Mouse (Mus musculus): ENCODE data around the gene Ephx3.
"Not testable (repeated sequence)": the region's sequence is repeated elsewhere in the genome, so short reads cannot be mapped to it uniquely, and the experiment has no call there.

Gene Ephx3

DNA sequence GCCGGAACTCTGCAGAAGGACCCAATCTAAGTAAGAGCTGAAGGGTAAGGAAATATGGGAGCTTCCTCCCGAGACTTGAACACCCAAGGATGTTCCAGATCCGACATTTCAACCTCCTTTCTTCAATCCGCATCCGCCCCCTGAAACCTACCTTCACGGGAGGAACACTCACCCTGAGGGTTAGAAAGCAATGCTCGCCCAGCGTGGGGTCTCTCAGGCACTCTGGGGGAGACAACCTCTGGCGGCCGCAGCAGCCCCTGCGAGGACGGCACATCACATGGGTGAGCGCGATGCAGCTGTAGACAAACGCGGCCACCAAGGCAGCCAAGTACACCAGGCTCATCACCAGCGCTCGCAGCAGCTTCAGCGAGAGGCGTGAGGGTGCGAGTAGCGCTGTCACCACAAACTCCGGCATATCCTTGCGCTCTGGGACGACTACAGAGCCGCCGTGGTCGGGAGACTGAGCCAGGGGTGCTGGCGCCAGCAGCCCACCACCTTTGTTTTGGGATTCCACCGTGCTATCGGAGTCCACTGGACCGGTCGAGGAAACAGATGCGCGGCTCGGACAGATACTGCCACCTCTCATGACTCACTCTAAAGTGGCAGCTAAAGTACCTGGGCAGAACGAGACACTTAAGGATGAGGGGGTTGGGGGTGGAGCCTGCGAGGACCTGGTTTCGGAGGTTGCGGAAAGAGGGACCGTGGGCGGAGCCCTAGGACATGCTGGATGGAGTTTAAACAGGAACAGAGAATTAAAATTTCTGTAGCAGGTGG is at the start of gene Ephx3:
Ephx3 (minus strand) TSS at position 687 of the 774 bp plus-strand sequence.
- in situ Hi-C loops (cut with MboI, MseI), result no loop called here

DNA sequence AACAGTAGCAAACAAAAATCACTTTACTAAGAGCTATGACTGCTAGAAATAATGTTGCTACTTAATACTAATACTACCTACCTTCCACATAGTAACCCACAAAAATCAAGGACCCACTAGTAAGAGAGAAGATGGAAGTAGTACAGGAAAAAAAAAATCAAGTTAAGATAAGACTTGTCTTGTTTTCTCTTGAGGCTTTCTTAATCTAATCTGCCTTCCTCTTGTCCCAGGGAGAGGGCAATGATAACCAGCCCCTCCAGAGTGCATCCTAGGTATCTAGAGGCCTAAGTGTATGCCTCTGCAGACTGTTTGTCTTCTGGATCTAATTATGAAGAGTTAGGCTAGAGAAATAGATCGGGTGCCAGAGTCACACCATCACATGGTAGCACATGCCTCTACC is 49.2 kb upstream of the Ephx3 start:
- in situ Hi-C loops (cut with MboI, MseI), result no loop called here

DNA sequence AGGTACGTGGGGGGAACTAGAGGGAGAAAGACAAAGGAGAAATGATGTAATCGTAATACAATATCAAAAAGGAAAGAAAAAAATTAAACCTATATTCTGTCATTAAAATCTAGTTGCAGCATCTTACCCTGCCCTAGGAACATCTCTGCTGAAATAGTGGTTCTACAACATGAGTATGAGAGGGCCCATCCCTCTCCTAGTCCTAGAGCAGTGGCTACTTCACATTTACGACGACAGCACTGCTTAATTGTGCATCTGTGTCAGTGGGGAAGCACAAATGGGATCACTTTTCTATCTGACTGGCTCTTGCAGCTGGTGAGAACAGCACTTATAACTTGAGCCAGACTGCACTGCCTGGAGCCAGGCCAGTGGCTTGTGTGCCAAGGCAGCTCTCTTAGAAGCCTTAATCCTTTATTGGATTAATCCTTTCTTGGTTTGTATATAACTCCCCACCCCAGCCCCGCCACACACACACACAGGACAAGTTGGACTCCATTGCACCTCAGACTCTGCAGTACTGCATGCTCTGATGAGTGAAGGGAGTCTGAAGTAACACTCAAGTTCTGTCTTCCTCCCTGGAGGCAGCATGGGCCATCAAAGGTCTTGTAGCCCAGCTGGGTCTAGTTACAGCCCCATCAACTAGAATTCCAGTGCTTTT is 46.3 kb upstream of the Ephx3 start:
- in situ Hi-C loops (cut with MboI, MseI), result no loop called here

DNA sequence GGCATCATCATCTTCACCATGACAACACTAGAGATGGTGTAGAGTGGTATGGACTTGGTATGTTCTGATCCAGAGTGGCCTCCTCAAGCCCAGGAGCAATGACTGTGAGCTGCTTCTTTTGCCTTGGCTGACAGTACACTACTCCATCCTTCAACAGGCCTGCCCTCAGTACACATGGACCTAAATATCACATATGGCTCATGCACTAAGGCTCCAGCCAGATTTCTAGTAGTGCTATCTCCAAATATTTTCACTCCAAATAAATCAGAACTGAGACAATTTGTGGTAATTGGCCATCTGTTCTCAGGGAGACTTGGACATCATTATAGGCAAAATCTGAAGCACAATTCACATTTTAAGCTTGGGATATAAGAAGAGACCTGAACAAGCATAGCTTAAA is 43.8 kb upstream of the Ephx3 start:
- in situ Hi-C loops (cut with MboI, MseI), result no loop called here

DNA sequence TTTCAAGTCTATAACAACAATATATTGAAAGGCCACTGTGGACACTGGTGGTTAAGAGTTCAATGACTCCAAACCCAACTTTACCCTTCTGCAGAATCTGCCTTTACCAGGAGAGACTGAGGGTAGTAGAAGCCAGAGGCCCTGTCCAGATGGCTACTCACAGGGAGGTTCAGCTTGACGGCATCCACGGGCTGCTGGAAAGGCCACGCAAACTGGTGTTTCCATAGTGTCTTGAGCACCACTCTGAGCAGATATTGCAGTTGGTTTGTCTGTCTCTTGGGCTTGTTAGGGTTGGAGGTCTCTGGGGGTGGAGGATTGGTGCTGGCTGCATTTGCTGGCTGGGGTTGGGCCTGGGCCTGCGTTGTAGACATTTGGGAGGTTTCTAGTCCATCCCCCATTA is 39.9 kb upstream of the Ephx3 start:
- in situ Hi-C loops (cut with MboI, MseI), result no loop called here

DNA sequence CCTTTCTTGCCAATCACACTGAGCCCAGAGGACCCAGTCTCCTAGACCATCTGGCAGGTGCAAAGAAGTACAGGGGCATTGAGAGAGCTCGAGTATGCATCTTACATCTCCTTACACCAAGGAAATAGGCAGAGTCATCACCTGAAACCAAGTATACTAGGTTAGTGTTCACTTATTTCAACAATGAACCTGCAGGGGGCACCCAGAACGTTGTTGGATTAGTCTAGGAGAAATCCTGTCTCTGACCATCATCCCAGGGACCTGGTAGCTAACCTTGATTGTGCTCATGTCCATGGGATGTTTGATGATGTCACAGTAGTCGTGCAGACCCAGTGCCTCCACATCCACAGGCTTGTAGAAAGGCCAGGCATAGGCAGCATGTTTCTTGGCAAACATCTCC is 31.5 kb upstream of the Ephx3 start:
- in situ Hi-C loops (cut with MboI, MseI), result loop anchor here in 1 of 2 experiments (5.0 kb wide), 1 partner anchor 41 kb away; no protein-coding TSS in a partner anchor

DNA sequence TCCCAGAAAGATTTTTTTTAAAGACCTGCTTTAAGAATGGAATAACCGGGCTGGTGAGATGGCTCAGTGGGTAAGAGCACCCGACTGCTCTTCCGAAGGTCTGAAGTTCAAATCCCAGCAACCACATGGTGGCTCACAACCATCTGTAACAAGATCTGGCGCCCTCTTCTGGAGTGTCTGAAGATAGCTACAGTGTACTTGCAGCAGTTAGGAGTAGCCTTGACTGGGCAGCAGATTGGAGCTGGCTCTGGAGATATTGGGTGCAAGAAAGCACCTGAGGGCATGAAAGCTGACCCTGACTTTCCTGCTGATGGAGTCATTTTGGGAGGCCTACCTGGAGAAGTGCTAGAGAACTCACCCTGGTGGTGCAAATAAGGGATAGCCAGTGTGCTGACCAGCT is 26.2 kb upstream of the Ephx3 start:
- in situ Hi-C loops (cut with MboI, MseI), result not testable (repeated sequence)

DNA sequence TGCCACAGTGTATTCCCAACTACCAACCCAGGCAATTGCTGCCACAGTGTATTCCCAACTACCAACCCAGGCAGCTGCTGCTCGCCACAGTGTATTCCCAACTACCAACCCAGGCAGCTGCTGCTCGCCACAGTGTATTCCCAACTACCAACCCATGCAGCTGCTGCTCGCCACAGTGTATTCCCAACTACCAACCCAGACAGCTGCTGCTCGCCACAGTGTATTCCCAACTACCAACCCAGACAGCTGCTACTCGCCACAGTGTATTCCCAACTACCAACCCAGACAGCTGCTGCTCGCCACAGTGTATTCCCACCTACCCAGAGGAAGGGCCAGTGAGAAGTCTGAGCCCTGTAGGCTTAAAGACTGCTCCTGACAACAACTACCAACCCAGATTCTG is 22.2 kb upstream of the Ephx3 start:
- in situ Hi-C loops (cut with MboI, MseI), result not testable (repeated sequence)

DNA sequence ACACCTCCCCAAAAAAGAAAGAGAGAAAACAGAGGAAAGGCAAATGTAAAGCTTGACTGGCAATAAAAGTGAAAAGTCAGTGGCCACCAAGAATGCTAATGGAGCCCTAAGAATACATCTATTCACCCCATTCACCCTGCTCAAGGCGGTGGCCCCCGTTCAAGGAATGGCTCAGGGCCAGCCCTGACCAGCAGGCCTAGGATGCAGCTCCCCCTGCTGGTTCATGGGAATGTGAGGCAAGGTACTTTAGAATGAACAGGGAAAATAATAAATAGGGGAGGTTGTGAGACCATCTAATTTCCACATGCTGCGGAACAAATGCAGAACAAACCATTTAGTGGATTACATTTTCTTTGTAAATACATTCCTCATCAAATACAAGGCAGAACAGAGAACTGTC is 20.4 kb upstream of the Ephx3 start:
- in situ Hi-C loops (cut with MboI, MseI), result loop anchor here in 1 of 2 experiments (5.0 kb wide), 1 partner anchor 72 kb away; no protein-coding TSS in a partner anchor

DNA sequence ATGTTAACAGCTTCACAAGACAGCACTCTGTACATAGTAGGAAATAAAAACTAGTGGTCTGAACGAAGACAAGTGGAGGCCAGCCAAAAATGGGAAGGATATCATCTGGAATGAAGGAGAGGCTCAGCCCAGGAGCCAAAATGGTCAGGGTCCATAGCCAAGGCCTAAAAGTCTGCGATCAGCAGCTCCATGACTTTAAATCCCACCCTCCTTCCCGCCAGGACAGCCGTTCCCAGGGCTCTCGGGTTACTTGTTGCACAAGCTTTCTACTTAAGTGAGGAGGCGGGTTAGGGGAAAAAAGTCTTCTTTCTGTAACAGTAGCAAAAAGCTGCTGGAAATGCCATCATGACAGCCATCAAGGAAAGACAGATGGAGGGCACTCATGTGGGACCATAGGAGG is 19.8 kb upstream of the Ephx3 start:
- in situ Hi-C loops (cut with MboI, MseI), result loop anchor here in 1 of 2 experiments (5.0 kb wide), 1 partner anchor 72 kb away; no protein-coding TSS in a partner anchor

DNA sequence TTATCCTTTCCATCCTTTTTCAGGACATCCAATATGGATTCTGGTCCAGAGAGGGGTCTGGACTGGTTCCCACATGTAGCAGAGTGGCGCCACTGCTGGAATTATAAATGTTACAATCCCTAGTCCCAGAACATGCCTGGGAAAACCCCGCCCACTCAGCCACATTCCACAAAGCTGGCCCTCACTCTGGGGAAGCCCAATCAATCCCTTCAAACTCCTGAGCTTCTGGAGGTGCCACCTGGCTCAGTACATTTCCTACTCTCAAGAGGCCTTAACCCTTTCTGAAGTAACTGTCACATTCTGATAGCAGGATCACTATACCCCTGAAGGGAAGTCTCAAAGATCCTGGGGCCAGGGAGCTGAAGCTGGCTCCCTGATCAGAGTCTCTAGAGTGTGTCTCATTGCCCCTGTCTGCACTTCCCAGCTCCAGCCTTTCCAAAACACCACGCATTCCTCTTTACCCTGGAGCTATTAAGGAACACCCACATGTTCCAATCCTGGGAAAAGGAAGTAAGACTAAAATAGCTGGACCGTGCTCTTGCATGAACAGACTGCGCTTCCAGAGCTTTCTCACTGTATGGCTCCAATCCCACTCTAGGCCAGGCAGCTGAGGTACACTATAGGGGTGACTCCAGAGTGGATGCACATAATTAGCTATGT is 18.4 kb upstream of the Ephx3 start:
- in situ Hi-C loops (cut with MboI, MseI), result loop anchor here in 1 of 2 experiments (5.0 kb wide), 1 partner anchor 70 kb away; no protein-coding TSS in a partner anchor

DNA sequence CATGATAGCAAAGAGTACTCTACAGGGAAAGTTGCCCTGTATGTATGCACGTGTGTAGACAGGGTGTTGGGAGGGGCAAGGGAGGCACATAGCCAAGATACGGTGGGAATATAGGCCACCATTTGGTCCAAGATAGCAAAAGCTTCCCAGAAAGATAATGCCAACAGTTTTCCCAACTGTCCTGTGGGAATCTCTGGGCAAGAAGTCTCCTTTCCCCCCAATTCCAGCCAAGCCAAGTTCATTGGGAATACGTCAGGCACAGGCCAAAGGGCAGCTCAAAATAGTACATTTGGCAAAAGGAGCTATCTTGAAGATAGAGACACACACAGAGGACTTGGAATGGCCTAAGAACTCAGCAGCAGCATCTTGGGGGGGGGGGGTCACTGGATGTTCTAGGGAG is 16.0 kb upstream of the Ephx3 start:
- in situ Hi-C loops (cut with MboI, MseI), result loop anchor here in 1 of 2 experiments (5.0 kb wide), 1 partner anchor 68 kb away; no protein-coding TSS in a partner anchor

DNA sequence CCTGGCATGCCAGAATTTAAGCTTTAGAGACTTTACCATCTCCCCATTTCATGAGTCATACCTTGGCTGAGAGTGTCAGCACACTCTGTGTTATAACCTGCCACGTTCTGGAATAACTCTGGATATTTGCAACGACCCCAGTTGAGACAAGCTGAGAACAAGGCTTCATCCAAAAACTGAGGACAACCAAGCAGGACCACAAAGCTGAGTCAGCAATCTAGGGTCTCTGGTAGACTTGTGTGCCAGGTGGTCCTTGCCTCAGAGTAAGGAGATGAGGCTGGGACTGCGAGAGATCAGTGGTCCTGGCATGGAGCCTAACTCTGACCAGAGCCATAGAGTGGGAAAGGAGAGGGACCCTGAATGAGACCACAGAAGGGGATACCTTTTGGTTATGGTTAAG is 13.6 kb upstream of the Ephx3 start:
- in situ Hi-C loops (cut with MboI, MseI), result no loop called here

DNA sequence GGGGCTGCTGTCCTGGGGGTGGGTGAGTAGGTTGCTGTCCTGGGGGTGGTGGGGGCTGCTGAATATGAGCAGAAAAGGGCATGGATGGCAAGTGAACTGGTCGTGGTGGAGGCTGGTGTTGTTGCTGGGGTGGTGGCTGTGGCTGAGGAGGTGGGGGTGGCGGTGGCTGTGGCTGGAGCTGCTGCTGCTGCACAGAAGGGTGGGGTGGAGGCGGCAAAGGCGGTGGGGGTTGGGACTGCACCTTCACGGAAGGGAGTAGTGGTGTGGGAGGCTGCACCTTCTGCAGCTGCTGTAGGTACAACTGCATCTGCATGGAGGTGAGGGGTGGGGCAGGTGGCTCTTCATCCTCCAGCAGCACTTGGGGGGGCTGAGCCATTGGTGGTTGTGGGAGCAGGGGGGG is 11.7 kb upstream of the Ephx3 start:
- in situ Hi-C loops (cut with MboI, MseI), result no loop called here

DNA sequence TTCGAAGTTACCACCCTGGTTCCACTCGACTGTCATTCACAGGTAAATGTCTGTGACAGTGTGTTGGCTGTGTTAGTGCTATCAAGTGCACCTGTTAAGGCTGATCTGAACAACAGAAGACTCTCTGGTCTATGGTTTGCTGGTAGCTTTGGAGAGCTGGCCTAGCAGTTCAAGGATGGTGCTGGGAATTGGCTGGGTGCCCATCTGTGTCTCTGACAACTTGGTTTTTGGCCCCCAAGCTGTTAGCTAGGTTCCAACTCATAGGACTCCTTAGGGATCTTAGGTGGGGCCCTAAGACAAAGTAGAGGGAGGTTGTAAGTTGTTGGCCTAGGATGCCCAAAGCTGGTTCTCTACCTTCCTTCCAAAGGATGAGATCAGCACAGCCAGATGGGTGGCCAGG is 10.4 kb upstream of the Ephx3 start:
- in situ Hi-C loops (cut with MboI, MseI), result no loop called here

DNA sequence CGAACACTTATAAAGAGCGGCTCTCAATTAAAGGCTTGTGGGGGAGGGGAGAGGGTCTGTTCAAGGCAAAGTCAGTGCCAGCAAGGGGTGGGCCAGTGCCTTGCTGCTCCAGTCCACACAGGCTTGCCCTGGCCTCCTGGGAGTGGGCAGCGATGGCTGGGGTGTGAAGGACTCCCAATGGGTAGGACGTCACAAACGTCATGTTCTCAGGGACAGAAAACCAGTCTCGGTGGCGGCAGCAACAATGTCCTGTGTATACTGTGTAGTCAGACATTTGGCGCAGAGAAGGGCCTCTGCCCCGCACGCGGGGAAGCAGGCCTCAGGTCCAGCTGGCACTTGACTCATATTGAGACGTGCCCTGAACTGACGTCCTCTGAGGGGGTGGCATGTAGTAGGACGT is 7.8 kb upstream of the Ephx3 start:
- in situ Hi-C loops (cut with MboI, MseI), result no loop called here

DNA sequence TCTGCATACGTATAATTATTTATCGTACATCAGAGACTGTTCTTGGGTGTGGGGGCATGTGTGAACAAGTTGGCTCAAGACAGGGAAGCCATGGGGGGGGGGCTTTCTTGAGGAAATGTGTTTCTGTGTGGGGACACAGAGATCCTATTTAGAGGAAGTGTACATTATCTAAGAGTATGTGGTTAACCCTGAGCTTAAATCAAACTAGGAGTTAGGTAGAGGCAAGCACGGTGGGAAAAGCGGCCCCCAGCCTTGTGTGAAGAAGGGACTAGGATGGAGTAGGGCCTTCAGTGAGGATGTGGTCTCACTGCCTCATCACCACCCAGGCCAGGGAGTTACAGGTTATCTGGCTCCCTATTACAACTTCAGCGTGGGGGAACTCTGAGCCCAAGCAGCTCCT is 6.4 kb upstream of the Ephx3 start:
- in situ Hi-C loops (cut with MboI, MseI), result no loop called here

DNA sequence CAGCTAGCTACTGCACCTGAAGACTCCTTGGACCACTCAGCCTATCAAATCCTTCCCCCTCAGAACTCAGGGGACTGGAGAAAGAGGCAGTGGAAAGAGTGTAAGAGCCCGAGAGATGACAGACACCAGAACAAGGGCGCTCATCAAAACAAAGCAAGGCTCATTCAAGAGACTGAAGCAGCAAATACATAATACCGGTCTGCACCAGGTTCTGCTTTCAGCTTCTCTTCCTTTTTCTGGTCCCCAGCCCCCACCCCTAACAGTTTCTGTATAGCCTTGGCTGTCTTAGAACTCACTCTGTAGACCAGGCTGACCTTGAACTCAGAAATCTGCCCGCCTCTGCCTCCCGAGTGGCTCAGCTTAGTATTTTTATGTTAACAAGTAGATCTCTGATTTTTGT is 3.7 kb upstream of the Ephx3 start:
- in situ Hi-C loops (cut with MboI, MseI), result no loop called here

DNA sequence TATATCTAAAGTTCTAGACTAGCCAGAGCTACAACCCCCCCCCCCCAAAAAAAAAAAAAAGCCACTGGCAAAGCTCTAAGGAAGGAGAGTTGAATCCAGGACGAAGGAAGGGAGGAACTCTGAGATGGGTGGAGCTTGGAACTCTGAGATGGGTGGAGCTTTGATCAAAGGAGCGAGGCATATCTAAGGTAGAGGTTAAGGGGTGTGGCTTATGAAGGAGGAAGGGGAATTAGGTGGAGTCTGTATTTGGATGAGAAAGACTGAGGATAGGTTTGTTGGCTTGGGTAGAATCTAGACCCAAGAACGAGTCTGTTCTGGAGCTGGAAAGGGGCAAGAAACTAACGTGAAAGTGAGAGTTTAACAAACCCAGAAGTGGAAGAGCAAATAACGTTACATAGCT is 501 bp upstream of the Ephx3 start:
- in situ Hi-C loops (cut with MboI, MseI), result no loop called here

DNA sequence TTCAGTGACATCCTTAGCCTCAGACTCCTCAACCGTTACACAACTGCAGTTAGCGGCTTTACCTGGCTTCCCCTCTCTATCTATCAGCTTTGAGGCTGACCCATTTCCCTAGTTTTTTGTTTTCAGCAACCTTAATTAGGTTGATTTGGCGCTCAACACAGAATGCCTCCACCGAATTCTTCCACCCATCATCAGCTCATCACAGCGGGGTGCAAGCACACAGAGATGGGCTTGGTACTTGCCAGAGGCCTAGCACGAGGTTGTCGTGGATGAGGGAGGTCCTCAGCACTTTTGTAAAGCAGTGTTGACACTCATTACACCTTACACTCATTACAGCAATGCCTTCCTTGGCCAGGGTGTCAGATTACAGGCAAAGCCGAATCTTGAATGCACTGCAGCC is 6.3 kb downstream of the Ephx3 start:
- in situ Hi-C loops (cut with MboI, MseI), result no loop called here

DNA sequence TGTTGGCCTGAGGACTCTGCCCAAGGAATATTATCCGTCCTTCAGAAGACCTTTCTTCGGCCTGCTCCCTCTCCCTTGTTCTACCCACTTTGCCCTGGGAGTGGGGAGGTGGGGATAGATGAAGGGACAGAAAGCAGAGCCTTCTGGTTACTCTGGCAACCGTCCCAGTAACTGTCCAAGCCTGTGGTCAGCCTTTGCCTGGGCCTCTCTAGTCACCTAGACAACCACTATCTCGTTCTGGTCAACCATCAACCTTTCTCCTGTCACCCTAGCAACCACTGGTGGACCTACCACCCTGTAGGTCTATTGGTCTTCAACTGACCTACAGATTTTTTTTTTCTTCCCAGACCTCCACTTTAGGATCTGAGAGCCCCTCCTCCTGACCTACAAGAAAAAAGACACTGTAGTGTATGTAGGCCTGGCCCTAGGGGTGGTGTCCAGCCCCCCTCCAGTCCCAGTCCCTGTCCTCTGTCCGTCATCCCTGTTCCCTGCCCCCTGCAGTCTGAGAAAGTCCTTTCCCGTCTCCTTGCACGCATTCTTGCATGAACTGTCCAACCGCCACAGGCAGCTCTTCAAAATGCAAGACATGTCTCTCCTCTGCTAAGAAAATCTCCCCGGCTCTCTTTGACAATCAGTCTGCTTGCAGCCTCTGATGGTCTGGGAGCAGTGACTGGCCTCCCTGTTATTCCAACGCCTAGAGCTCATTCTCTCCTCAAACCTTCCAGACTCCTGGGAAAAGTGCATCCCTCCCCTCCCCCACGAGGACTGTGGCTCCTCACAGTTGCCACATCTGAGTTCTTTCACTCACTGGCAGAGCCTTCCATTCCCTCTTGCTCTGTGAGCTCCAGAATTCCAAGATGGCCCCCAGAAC is 9.5 kb downstream of the Ephx3 start:
- in situ Hi-C loops (cut with MboI, MseI), result no loop called here
